Mouse (Mus musculus) macrophage (primary cell): ENCODE data around the gene Lsm12. TPM values are rescaled to one million over a fixed set of nuclear protein-coding genes. Genes with fewer than 3 reads are reported as not detected.

Experiments used
- H3K27ac ChIP-seq: fragments of 350-480 bp; formaldehyde crosslinking; 2 replicates; pipeline ENCODE4 v1.9.0; 2021
- H3K36me3 ChIP-seq: fragments of 350-480 bp; formaldehyde crosslinking; 2 replicates; pipeline ENCODE4 v1.9.0; 2021; ENCODE audit errors: inconsistent target
- H3K4me3 ChIP-seq: fragments of 350-480 bp; formaldehyde crosslinking; 2 replicates; pipeline ENCODE4 v1.9.0; 2021; ENCODE audit errors: inconsistent target
- H3K79me2 ChIP-seq: fragments of 350-480 bp; formaldehyde crosslinking; 2 replicates; pipeline ENCODE4 v1.9.0; 2021; ENCODE audit errors: inconsistent target
- WGBS: methylation state at CpG from one replicate; pipeline ENCODE4 v1.1.7; 2026; ENCODE audit warnings: inconsistent platforms; ENCODE audit not compliant: missing documents; 5-methylcytosine and 5-hydroxymethylcytosine counted together
- polyA plus RNA-seq: library from polyadenylated mRNA; stranded (reverse); fragments of 250-400 nt; gene quantifications from 3 replicates; pipeline ENCODE4 v1.2.4, GENCODE M21; 2018; ENCODE audit warnings: inconsistent platforms
- total RNA-seq, 78 experiments: library from RNA; depleted of rRNA; stranded (reverse); fragments of 250-400 nt; gene quantifications; 1 replicate in 9 of 78; 2 replicates in 24 of 78; 3 replicates in 43 of 78; 4 replicates in 2 of 78; pipeline ENCODE4 v1.2.4; 2018; ENCODE audit warnings: inconsistent platforms in 56 of 78

Lsm12 gene
- total RNA-seq (2018; cell fraction: chromatin; rRNA removed): 10 to 100 TPM in 18 of 26 experiments, 1 to 10 TPM in 8; 3.7 to 22.1 (median 11.9) TPM
- 10 to 100 TPM; 40.2 to 65.6 (median 52.9) TPM for total RNA-seq (2018; cell fraction: cytosol; rRNA removed)
- total RNA-seq (2018; cell fraction: nucleus; rRNA removed): 10 to 100 TPM; 12.0 to 52.2 (median 25.1) TPM
- 28.1 to 59.1 TPM (median 48.0 TPM) in 3 replicates for polyA plus RNA-seq

DNA sequence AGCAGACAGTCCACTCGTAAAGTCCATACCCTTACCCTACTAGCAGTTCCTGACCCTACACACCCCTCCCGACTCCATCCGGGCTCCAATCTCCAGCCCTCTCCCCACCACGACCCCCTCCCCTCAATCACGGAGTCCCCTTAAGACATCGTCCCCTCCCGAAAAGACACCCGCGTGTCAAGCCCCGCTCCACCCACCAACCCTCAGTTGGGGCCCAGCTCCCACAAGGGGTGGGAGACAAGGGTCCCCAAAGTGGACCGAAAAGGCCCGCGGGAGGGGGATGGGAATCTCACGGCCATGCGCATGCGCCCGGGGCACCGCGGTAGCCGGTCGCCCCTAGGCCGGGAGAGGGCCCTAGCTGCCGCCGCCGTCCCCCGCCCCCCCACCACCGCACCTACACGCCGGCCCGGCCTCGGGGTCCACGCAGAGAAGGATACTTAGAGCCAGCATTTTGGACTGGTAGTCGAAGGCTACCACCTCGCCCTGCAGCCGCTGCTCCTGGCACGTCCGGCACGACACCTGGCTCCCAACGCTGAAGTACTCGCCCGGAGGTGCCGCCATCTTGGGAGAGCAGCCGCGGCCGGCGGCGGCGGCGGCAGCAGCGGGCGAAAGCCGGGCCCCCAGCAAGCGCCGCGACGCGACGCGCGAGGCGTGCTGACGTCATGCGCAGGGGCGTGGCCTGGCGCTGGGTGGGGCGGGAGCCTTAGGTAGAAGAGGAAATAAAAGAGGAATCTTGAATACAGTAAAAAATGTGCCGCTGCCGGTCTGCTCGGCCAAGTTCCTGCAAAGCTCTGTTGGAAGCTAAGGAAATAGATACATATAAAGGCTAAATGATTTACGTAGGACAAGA is at the start of gene Lsm12:
TSS of gene Lsm12 (minus strand) at position 651 of the 850 bp plus-strand sequence.
- H3K36me3 ChIP-seq: peaks cover 20% of the 10 kb centered on the region
- WGBS: under 1% methylated on average over 70 of the region's 70 CpGs
- H3K27ac ChIP-seq: peak within 1 kb of the TSS; percentile 59
- peaks cover 49% of the 10 kb centered on the region for H3K79me2 ChIP-seq
- peak within 1 kb of the TSS; percentile 96 for H3K4me3 ChIP-seq

GRCm38 (mm10) chr11:102230006-102230741 is 45.1 kb upstream of the Lsm12 start, which contains the start of gene Hdac5:
TSS of gene Hdac5 (minus strand) at chr11:102230166.
- 1% methylated on average over 46 of the region's 49 CpGs for WGBS
- Histone ChIP-seq H3K27ac (peak within 1 kb of the TSS; percentile 89), H3K79me2 (peaks cover 45% of the 10 kb centered on the region), H3K4me3 (peak within 1 kb of the TSS; percentile 89), H3K36me3 (no peaks in the 10 kb centered on the region; the same call in 1 of the 2 replicates)

GRCm38 (mm10) chr11:102229331-102229953 is 44.3 kb upstream of the Lsm12 start:
- peaks cover 52% of the 10 kb centered on the region for H3K79me2 ChIP-seq
- H3K4me3 ChIP-seq: peak overlapping the region; percentile 89
- peaks cover 2% of the 10 kb centered on the region for H3K36me3 ChIP-seq
- peak overlapping the region; percentile 70 for H3K27ac ChIP-seq
- WGBS: 2% methylated on average over 34 of the region's 47 CpGs

GRCm38 (mm10) chr11:102228646-102229268 is 43.7 kb upstream of the Lsm12 start:
- WGBS: 27% methylated on average over 6 of the region's 7 CpGs
- peak overlapping the region; percentile 70 for H3K27ac ChIP-seq
- H3K36me3 ChIP-seq: peaks cover 9% of the 10 kb centered on the region
- H3K4me3 ChIP-seq: peak overlapping the region; percentile 89
- H3K79me2 ChIP-seq: peaks cover 59% of the 10 kb centered on the region

GRCm38 (mm10) chr11:102228191-102228545 is 43.1 kb upstream of the Lsm12 start:
- H3K36me3 ChIP-seq: peaks cover 10% of the 10 kb centered on the region
- 84% methylated on average over 9 of the region's 9 CpGs for WGBS
- H3K79me2 ChIP-seq: peaks cover 65% of the 10 kb centered on the region
- no peak overlapping the region for H3K27ac ChIP-seq
- no peak overlapping the region for H3K4me3 ChIP-seq

DNA sequence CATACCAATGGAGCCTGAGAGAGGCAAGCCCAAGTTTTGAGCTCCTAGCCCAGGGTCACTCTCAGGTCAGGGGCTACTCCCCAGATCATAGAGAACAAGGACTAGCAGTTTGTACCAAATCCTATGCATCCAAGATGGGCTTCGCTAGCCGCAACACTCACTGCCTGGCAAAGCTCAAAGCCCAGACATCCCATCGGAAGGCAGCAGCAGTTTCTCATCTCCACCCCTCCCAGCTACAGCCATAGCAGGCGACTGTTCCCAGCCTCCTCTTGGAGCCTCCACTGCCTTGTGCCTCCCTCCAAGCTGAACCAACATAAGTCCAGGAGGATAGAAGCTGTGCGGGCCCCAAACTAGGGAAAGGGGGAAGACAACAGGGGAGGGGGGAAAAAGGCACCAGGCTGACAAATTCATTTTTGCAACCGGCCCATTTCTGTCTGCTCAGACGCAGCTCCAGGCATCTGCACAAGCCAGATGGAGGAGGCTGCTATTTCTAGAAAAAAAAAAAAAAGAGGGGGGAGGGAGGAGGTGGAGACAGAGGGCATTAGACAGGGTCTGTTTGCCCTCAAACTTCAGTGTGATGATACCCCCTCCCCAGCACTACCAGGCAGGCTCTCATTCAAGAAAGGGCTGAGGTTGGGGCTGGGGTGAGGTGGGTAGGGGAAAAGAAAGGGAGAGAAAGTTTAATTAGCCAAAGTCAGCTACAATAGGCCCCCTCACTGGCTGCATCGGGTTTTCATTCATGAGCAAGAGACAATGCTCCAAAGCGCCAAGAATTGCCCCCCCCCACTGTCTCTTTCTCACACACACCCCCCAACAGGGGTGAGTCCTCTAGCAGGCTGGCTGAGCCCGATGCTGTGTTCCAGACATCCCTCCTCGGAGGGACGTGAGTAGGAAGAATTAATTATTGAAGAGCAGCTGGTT is 42.4 kb upstream of the Lsm12 start:
- H3K4me3 ChIP-seq: no peak overlapping the region
- H3K27ac ChIP-seq: no peak overlapping the region
- WGBS: 91% methylated on average over 10 of the region's 12 CpGs
- H3K79me2 ChIP-seq: peaks cover 71% of the 10 kb centered on the region
- H3K36me3 ChIP-seq: peaks cover 10% of the 10 kb centered on the region

DNA sequence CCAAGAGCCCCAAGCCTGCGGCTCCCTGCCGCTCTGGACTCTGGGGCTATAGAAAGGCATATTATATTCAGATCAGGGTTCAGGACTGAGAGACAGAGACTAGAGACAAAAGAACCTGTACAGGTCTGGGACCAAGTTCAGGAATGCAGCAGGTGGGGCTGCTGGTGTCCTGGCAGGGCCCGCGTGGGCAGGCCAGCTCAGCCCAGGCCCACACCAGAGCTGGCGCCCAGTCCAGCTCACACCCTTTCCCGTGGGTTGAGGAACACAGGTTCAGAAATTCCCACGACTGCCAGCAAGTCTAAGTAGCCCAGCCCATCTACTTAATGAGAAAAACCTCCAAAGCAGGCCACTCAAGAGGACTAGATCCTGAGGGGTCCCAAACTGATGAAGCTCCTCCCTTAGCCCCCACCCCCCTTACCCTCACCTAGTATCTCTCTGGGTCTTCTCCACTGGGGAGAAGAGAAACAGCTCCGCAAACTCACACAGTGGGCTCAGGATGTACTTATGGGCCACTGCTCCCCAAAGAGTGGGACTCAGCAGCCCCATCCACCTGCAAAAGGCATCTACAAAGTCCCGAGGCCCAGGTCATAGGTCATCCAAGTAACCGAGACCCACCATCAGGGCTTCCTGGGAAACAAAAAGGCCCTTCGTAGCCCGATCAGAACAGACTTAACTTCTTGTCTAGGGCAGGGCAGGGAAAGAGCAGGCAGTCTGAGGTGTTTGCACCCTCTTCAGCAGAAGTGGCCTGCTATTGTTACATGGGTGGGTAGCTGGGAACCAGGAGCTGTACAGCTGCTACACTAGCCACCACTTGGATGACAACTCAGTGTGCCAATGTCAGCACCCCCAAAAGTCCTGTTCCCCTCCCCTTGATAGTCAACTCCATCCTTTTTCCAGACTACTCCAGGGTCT is 41.2 kb upstream of the Lsm12 start:
- WGBS: 94% methylated on average over 12 of the region's 12 CpGs
- H3K27ac ChIP-seq: no peak overlapping the region
- peaks cover 79% of the 10 kb centered on the region for H3K79me2 ChIP-seq
- peaks cover 10% of the 10 kb centered on the region for H3K36me3 ChIP-seq
- H3K4me3 ChIP-seq: no peak overlapping the region

- H3K79me2 ChIP-seq: peaks cover 90% of the 10 kb centered on the region
- no peak overlapping the region for H3K27ac ChIP-seq
- 82% methylated on average over 5 of the region's 5 CpGs for WGBS
- H3K4me3 ChIP-seq: no peak overlapping the region
- H3K36me3 ChIP-seq: peaks cover 10% of the 10 kb centered on the region
These were observed 40.1 kb upstream of the Lsm12 start for GRCm38 (mm10) chr11:102225221-102225620.

GRCm38 (mm10) chr11:102224686-102225085 is 39.6 kb upstream of the Lsm12 start:
- H3K27ac ChIP-seq: no peak overlapping the region
- no peak overlapping the region for H3K4me3 ChIP-seq
- H3K79me2 ChIP-seq: peaks cover 95% of the 10 kb centered on the region
- H3K36me3 ChIP-seq: peaks cover 10% of the 10 kb centered on the region
- 79% methylated on average over 22 of the region's 22 CpGs for WGBS

GRCm38 (mm10) chr11:102223166-102223565 is 38.1 kb upstream of the Lsm12 start:
- H3K27ac ChIP-seq: no peak overlapping the region
- H3K4me3 ChIP-seq: no peak overlapping the region
- 62% methylated on average over 6 of the region's 6 CpGs for WGBS
- peaks cover 92% of the 10 kb centered on the region for H3K79me2 ChIP-seq
- peaks cover 10% of the 10 kb centered on the region for H3K36me3 ChIP-seq

DNA sequence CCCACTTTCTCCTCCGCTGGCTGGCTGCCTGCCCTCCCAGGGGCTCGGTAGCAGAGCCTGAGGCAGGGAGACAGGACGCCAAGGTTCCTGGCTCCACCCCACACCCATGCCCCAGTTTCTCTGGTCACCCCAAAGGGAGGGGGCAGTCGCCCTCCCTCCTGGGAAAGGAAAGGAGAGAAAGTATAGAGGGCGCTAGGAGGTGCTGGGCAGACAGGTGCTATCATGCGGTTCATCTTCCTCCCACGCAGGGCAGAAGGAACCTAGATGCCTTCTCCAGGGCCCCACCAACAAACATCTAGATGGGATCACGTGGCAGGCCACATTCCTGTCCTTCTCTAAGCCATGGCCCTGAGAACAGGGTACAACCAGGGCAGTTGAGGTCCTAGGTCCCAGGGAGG is 36.9 kb upstream of the Lsm12 start:
- peaks cover 10% of the 10 kb centered on the region for H3K36me3 ChIP-seq
- peak overlapping the region; percentile 19; the same call in 1 of the 2 replicates for H3K27ac ChIP-seq
- 78% methylated on average over 8 of the region's 8 CpGs for WGBS
- H3K4me3 ChIP-seq: no peak overlapping the region
- H3K79me2 ChIP-seq: peaks cover 92% of the 10 kb centered on the region

DNA sequence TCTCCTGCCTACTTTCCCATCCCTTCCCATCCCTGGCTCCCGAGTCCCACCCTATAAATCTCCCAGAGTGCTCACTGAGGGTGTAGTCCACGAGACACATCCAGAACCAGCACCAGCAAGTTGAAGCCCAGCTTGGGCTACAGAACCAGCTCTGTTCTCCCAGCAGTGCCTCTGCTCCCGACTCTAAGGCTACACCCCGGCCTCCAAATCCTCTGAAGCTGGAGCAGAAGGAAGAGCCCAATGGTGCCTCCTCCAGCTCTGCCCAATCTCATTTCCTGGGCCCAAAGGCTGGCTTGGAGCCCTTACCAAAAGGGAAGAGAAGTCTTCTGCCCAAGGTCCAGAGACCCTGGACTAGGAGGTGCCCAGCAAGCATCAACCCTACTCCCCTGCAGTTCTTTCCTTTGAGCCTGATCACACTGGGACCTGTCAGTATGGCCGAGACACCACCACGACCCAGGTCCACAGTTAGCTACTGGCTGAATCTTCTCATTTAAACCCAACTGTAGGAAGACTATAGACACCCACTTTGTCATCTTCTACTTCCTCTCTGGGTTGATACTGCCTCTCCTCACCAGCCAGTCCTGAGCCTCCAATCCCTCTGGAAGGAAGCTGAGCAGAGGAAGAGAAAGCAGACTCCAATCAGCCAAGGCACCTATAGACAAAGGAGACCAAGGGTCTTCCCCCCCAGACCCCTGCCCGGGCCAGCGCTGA is 36.3 kb upstream of the Lsm12 start:
- Histone ChIP-seq H3K79me2 (peaks cover 92% of the 10 kb centered on the region), H3K27ac (peak overlapping the region; percentile 19), H3K36me3 (peaks cover 10% of the 10 kb centered on the region), H3K4me3 (no peak overlapping the region)
- whole genome bisulfite sequencing: 65% methylated on average over 8 of the region's 8 CpGs
